Mouse (Mus musculus) MEL (cell line): ENCODE results near the gene C1qbp. TPM values are rescaled to one million over a fixed set of nuclear protein-coding genes. Genes with fewer than 3 reads are reported as not detected.

Experiments used
- DNase-seq: peaks from one replicate; pipeline ENCODE4 v3.0.0; 2011; ENCODE audit warnings: low read depth, low spot score
- H3K27ac ChIP-seq: 2 replicates; pipeline ENCODE4 v1.5.1; 2012; ENCODE audit warnings: low read depth, mild to moderate bottlenecking, control low read depth, low read length, moderate library complexity; ENCODE audit not compliant: control insufficient read depth
- H3K27me3 ChIP-seq, 2 experiments: fragments of 150-350 bp in 1 of 2; sonication (generic) in 1 of 2; 2 replicates each; pipeline ENCODE4 v1.6.1; 2012; ENCODE audit warnings: low read length in 2 of 2, mild to moderate bottlenecking in 2 of 2, improper control_type of control experiment in 1 of 2, moderate library complexity in 1 of 2; ENCODE audit not compliant: insufficient read depth in 2 of 2, control insufficient read depth in 1 of 2
- H3K36me3 ChIP-seq, 2 experiments: 2 replicates each; pipeline ENCODE4 v1.6.1; 2012 to 2014; ENCODE audit warnings: low read length in 2 of 2, improper control_type of control experiment in 1 of 2, inconsistent platforms in 1 of 2, mild to moderate bottlenecking in 1 of 2; ENCODE audit not compliant: insufficient read depth in 2 of 2, control insufficient read depth in 1 of 2
- H3K4me1 ChIP-seq, 2 experiments: fragments of 150-350 bp in 1 of 2; sonication (generic) in 1 of 2; 2 replicates each; pipeline ENCODE4 v1.6.1; 2012; ENCODE audit warnings: low read length in 2 of 2, improper control_type of control experiment in 1 of 2, mild to moderate bottlenecking in 1 of 2; ENCODE audit not compliant: insufficient read depth in 2 of 2, control insufficient read depth in 1 of 2
- H3K4me3 ChIP-seq, 2 experiments: fragments of 150-350 bp in 1 of 2; sonication (generic) in 1 of 2; 2 replicates each; pipeline ENCODE4 v1.5.1; 2012; ENCODE audit warnings: low read depth in 2 of 2, low read length in 2 of 2, mild to moderate bottlenecking in 2 of 2, moderate library complexity in 2 of 2, control low read depth in 1 of 2, improper control_type of control experiment in 1 of 2; ENCODE audit not compliant: control insufficient read depth in 1 of 2, insufficient read depth in 1 of 2
- H3K79me2 ChIP-seq: 2 replicates; pipeline ENCODE4 v1.6.1; 2012; ENCODE audit warnings: mild to moderate bottlenecking, low read length, moderate library complexity; ENCODE audit not compliant: control insufficient read depth, poor library complexity, insufficient read depth
- H3K9ac ChIP-seq: 2 replicates; pipeline ENCODE4 v1.6.1; 2012; ENCODE audit warnings: low read depth, mild to moderate bottlenecking, control low read depth, low read length, moderate library complexity; ENCODE audit not compliant: control insufficient read depth, poor library complexity, severe bottlenecking
- H3K9me3 ChIP-seq: fragments of 150-350 bp; sonication (generic); replicated peaks from 2 replicates; pipeline ENCODE4 v1.6.1; 2012; ENCODE audit warnings: mild to moderate bottlenecking, low read length, improper control_type of control experiment, moderate library complexity; ENCODE audit not compliant: insufficient read depth
- BHLHE40 ChIP-seq: IDR thresholded peaks from 2 replicates; pipeline ENCODE4 v1.6.1; 2012; ENCODE audit warnings: low read depth, mild to moderate bottlenecking, inconsistent platforms, low read length, improper control_type of control experiment, borderline replicate concordance
- CHD1 ChIP-seq: IDR thresholded peaks from 2 replicates; pipeline ENCODE4 v1.6.1; 2012; ENCODE audit warnings: low read depth, mild to moderate bottlenecking, inconsistent platforms, low read length, improper control_type of control experiment
- CTCF ChIP-seq, 3 experiments: IDR thresholded peaks in 2 of 3; conservative IDR thresholded peaks in 1 of 3; 2 replicates each; pipeline ENCODE4 v1.5.1; 2011 to 2012; ENCODE audit warnings: low read length in 3 of 3, low read depth in 2 of 3, mild to moderate bottlenecking in 2 of 3, improper control_type of control experiment in 1 of 3, inconsistent platforms in 1 of 3, mixed read lengths in 1 of 3, moderate library complexity in 1 of 3; ENCODE audit not compliant: control insufficient read depth in 1 of 3, insufficient read depth in 1 of 3, poor library complexity in 1 of 3, severe bottlenecking in 1 of 3
- ETS1 ChIP-seq: IDR thresholded peaks from 2 replicates; pipeline ENCODE4 v1.6.1; 2012; ENCODE audit warnings: low read depth, mild to moderate bottlenecking, inconsistent platforms, low read length, improper control_type of control experiment, moderate library complexity
- JUND ChIP-seq: IDR thresholded peaks from 2 replicates; pipeline ENCODE4 v1.6.1; 2011; ENCODE audit warnings: low read depth, mild to moderate bottlenecking, improper control_type of control experiment, low read length
- MAFK ChIP-seq: IDR thresholded peaks from 2 replicates; pipeline ENCODE4 v1.6.1; 2011; ENCODE audit warnings: low read depth, mild to moderate bottlenecking, low read length, improper control_type of control experiment, borderline replicate concordance
- MXI1 ChIP-seq: IDR thresholded peaks from 2 replicates; pipeline ENCODE4 v1.6.1; 2011; ENCODE audit warnings: mild to moderate bottlenecking, low read depth, low read length, improper control_type of control experiment
- MYB ChIP-seq: IDR thresholded peaks from 2 replicates; pipeline ENCODE4 v1.6.1; 2011; ENCODE audit warnings: mild to moderate bottlenecking, low read depth, low read length, improper control_type of control experiment
- NELFE ChIP-seq: IDR thresholded peaks from 2 replicates; pipeline ENCODE4 v1.6.1; 2011; ENCODE audit warnings: low read depth, low read length, improper control_type of control experiment
- NRF1 ChIP-seq: IDR thresholded peaks from 2 replicates; pipeline ENCODE4 v1.6.1; 2014; ENCODE audit warnings: low read depth, mild to moderate bottlenecking, inconsistent platforms, low read length, improper control_type of control experiment, moderate library complexity; ENCODE audit not compliant: poor library complexity, insufficient read depth, severe bottlenecking
- RAD21 ChIP-seq: IDR thresholded peaks from 2 replicates; pipeline ENCODE4 v1.6.1; 2011; ENCODE audit warnings: mild to moderate bottlenecking, low read depth, low read length, improper control_type of control experiment
- RCOR1 ChIP-seq: IDR thresholded peaks from 2 replicates; pipeline ENCODE4 v1.6.1; 2012; ENCODE audit warnings: low read depth, mild to moderate bottlenecking, inconsistent platforms, low read length, improper control_type of control experiment
- SIN3A ChIP-seq: IDR thresholded peaks from 2 replicates; pipeline ENCODE4 v1.6.1; 2012; ENCODE audit warnings: low read length, improper control_type of control experiment, inconsistent platforms
- SMC3 ChIP-seq: IDR thresholded peaks from 2 replicates; pipeline ENCODE4 v1.6.1; 2011; ENCODE audit warnings: low read depth, low read length, improper control_type of control experiment
- TAL1 ChIP-seq: IDR thresholded peaks from 2 replicates; pipeline ENCODE4 v1.6.1; 2012; ENCODE audit warnings: mild to moderate bottlenecking, inconsistent platforms, low read length, moderate library complexity, mixed read lengths
- TCF12 ChIP-seq: IDR thresholded peaks from 2 replicates; pipeline ENCODE4 v1.6.1; 2014; ENCODE audit warnings: low read depth, mild to moderate bottlenecking, inconsistent platforms, low read length, improper control_type of control experiment, moderate library complexity
- ZC3H11A ChIP-seq: IDR thresholded peaks from 2 replicates; pipeline ENCODE4 v1.6.1; 2012; ENCODE audit warnings: low read depth, mild to moderate bottlenecking, inconsistent platforms, low read length, improper control_type of control experiment
- ZKSCAN1 ChIP-seq: IDR thresholded peaks from 2 replicates; pipeline ENCODE4 v1.6.1; 2012; ENCODE audit warnings: low read depth, mild to moderate bottlenecking, inconsistent platforms, low read length, improper control_type of control experiment, moderate library complexity
- ZMIZ1 ChIP-seq: IDR thresholded peaks from 2 replicates; pipeline ENCODE4 v1.6.1; 2012; ENCODE audit warnings: low read depth, mild to moderate bottlenecking, inconsistent platforms, low read length, improper control_type of control experiment, moderate library complexity
- polyA plus RNA-seq, 2 experiments: library from polyadenylated mRNA; stranded (reverse) in 1 of 2; unstranded in 1 of 2; fragments of >175 nt in 1 of 2; fragments of >200 nt in 1 of 2; gene quantifications; 2 replicates each; pipeline versions ENCODE4 v1.2.1 to v1.2.4; 2012; ENCODE audit warnings: low replicate concordance in 2 of 2, low read depth in 1 of 2; ENCODE audit not compliant: insufficient read length in 2 of 2, insufficient read depth in 1 of 2, missing spikeins in 1 of 2
- total RNA-seq: library from RNA; depleted of rRNA; stranded (reverse); fragments of 300-350 nt; gene quantifications from 2 replicates; pipeline ENCODE4 v1.2.3, GENCODE M21; 2012

Gene C1qbp
- total and polyA plus RNA-seq, 3 experiments: 164 to 614 TPM; not detected in 1

GRCm38 (mm10) chr11:70969821-70970559 lies 12.8 kb downstream of the C1qbp start, which contains the start of the genes Nup88 and Rpain (continued):
- TF ChIP-seq NELFE (peak; percentile 96), ZMIZ1 (peak; percentile 96), ZKSCAN1 (no peak), SMC3 (no peak), MAFK (no peak), RAD21 (no peak), MYB (0 out of 2 replicates have a peak, but pooled peaks have one; percentile 2), TAL1 (no peak), MXI1 (peak; percentile 40; the same call in 1 of the 2 replicates), RCOR1 (no peak), NRF1 (0 out of 2 replicates have a peak, but pooled peaks have one; percentile 29), JUND (no peak), ZC3H11A (no peak), SIN3A (no peak), BHLHE40 (no peak; the same call in 1 of the 2 replicates), TCF12 (peak; percentile 78), CTCF (IDR thresholded peaks at IDR 0.05 in 2 of 3, conservative IDR thresholded peaks at IDR 0.05 in 1 of 3; ENCODE audit: control insufficient read depth in 1 of 3, insufficient read depth in 1 of 3, low read depth in 2 of 3, low read length in 3 of 3, poor library complexity in 1 of 3, severe bottlenecking in 1 of 3) (no peak)

DNA sequence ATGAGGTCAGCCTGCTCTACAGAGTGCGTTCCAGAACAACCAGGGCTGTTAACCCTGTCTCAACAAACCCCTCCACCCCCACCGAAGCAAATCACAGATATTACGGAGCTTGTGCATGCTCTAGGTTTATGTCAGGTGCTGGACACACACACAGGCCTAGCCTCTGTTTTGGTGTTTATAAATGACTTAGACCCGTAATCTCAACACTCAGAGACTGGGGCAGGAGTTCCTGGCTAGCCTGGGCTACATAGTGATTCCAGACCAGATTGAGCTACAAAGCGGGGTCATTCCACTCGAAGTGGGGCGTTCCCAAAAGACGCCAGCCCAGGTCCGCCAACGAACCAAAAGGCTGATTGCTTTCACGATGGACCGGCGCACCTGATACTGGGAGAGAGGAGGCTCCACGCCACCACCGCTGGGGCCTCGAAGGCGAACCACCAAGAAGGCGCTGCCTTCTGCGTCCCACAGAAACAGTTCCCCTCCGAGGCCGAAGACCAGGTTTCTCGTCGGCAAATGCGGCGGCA lies 13.5 kb downstream of the C1qbp start:
- H3K27me3 ChIP-seq: no peaks in the 10 kb centered on the region
- H3K79me2 ChIP-seq: peaks cover 21% of the 10 kb centered on the region
- DNase-seq: no peak
- H3K27ac ChIP-seq: peak overlapping the region; percentile 62
- no peaks in the 10 kb centered on the region for H3K9me3 ChIP-seq
- peak overlapping the region; percentile 87 for H3K9ac ChIP-seq
- H3K4me3 ChIP-seq: peak overlapping the region; percentile 73 to 91
- H3K36me3 ChIP-seq: peaks cover 17 to 20% of the 10 kb centered on the region in 2 experiments
- H3K4me1 ChIP-seq: peaks cover 7 to 14% of the 10 kb centered on the region in 2 experiments
- TF ChIP-seq CHD1 (peak; percentile 76; the same call in 1 of the 2 replicates), ETS1 (0 out of 2 replicates have a peak, but pooled peaks have one; percentile 3), MXI1 (peak; percentile 54; the same call in 1 of the 2 replicates), RAD21 (no peak)
